Mouse (Mus musculus): ENCODE results near the gene Gm10188. TPM values are rescaled to one million over a fixed set of nuclear protein-coding genes. Genes with fewer than 3 reads are reported as not detected.
A peak's percentile ranks its signal among the peaks of the same experiment; 100 is the strongest.

Gene Gm10188
- polyA plus RNA-seq, 1 experiment from 2014 or later: not detected

DNA sequence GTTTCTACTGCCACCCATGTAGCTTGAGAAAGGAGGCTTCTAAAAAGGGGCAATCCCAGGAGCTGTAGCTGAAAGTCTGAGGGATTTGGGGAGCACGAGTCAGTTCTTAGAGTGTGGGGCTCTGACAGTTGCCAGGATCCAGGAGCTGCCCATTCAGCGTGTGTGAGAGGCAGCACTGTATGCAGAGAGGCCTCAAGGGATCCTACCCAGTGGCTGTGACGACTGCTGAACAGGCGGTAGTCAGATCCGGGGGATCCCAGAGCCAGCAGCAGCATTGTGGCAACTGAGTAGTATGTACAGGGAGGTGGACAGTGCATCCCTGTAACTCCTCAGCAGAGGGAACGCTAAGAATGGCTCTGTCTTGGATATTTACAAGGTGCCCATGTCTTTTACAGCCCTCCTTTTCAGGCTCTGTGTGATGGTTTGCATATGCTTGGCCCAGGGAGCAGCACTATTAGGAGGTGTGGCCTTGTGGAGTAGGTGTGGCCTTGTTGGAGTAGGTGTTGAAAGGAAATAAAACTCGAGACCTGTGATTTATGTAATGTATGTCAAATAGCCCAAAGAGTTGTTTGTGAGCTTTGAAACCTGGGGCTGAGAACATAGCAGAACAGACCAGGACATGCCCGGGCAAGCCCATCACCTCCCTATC lies 35.8 kb upstream of the Gm10188 start:
- ATAC-seq (replicated peaks; ENCODE audit: low FRiP score) (no peak), DNase-seq (ENCODE audit: low spot score) (no peak)
- no peaks in the 10 kb centered on the region for H3K36me3 ChIP-seq (ENCODE audit: control insufficient read depth, insufficient read depth, low read length)
- no peaks in the 10 kb centered on the region for H3K9me3 ChIP-seq (ENCODE audit: control insufficient read depth, low read length)
- H3K4me1 ChIP-seq (replicated peaks; ENCODE audit: control insufficient read depth, insufficient read depth, low read length): peaks cover 10% of the 10 kb centered on the region
- no peak overlapping the region for H3K27ac ChIP-seq (ENCODE audit: low read depth, low read length)
- no peaks in the 10 kb centered on the region for H3K27me3 ChIP-seq (replicated peaks; ENCODE audit: control insufficient read depth, insufficient read depth, low read length)
- 72% methylated on average over 8 of the region's 8 CpGs for WGBS
- H3K4me3 ChIP-seq (ENCODE audit: low read depth, low read length): no peak overlapping the region
- H3K4me2 ChIP-seq: no peak overlapping the region
- no peak overlapping the region for H3K9ac ChIP-seq (ENCODE audit: low read depth, low read length)

GRCm38 (mm10) chr1:132264577-132264976 lies 35.0 kb upstream of the Gm10188 start:
- DNase-seq (ENCODE audit: low spot score) (no peak), ATAC-seq (replicated peaks; ENCODE audit: low FRiP score) (peak; percentile 90)
- Histone ChIP-seq H3K4me1 (replicated peaks; ENCODE audit: control insufficient read depth, insufficient read depth, low read length) (peaks cover 10% of the 10 kb centered on the region), H3K27ac (ENCODE audit: low read depth, low read length) (no peak overlapping the region), H3K4me2 (no peak overlapping the region), H3K36me3 (ENCODE audit: control insufficient read depth, insufficient read depth, low read length) (no peaks in the 10 kb centered on the region), H3K9me3 (ENCODE audit: control insufficient read depth, low read length) (no peaks in the 10 kb centered on the region), H3K27me3 (replicated peaks; ENCODE audit: control insufficient read depth, insufficient read depth, low read length) (no peaks in the 10 kb centered on the region), H3K9ac (ENCODE audit: low read depth, low read length) (no peak overlapping the region), H3K4me3 (ENCODE audit: low read depth, low read length) (no peak overlapping the region)
- 50% methylated on average over 7 of the region's 7 CpGs for WGBS

GRCm38 (mm10) chr1:132263618-132264017 lies 34.1 kb upstream of the Gm10188 start:
- WGBS: 93% methylated on average over 4 of the region's 4 CpGs

GRCm38 (mm10) chr1:132261058-132261457 lies 31.5 kb upstream of the Gm10188 start:
- Histone ChIP-seq H3K9me3 (ENCODE audit: control insufficient read depth, low read length) (no peaks in the 10 kb centered on the region), H3K4me3 (ENCODE audit: low read depth, low read length) (no peak overlapping the region), H3K27me3 (replicated peaks; ENCODE audit: control insufficient read depth, insufficient read depth, low read length) (no peaks in the 10 kb centered on the region), H3K4me2 (no peak overlapping the region), H3K27ac (ENCODE audit: low read depth, low read length) (no peak overlapping the region), H3K36me3 (ENCODE audit: control insufficient read depth, insufficient read depth, low read length) (no peaks in the 10 kb centered on the region), H3K4me1 (replicated peaks; ENCODE audit: control insufficient read depth, insufficient read depth, low read length) (peaks cover 10% of the 10 kb centered on the region), H3K9ac (ENCODE audit: low read depth, low read length) (no peak overlapping the region)
- 52% methylated on average over 5 of the region's 5 CpGs for WGBS
- ATAC-seq (replicated peaks; ENCODE audit: low FRiP score) (no peak), DNase-seq (ENCODE audit: low spot score) (no peak)

More at GRCm38 (mm10) chr1:132263618-132264017, 34.1 kb upstream of the Gm10188 start:
- ATAC-seq (replicated peaks; ENCODE audit: low FRiP score) (no peak), DNase-seq (ENCODE audit: low spot score) (no peak)
- peaks cover 10% of the 10 kb centered on the region for H3K4me1 ChIP-seq (replicated peaks; ENCODE audit: control insufficient read depth, insufficient read depth, low read length)
- no peak overlapping the region for H3K4me3 ChIP-seq (ENCODE audit: low read depth, low read length)
- no peaks in the 10 kb centered on the region for H3K9me3 ChIP-seq (ENCODE audit: control insufficient read depth, low read length)
- no peaks in the 10 kb centered on the region for H3K36me3 ChIP-seq (ENCODE audit: control insufficient read depth, insufficient read depth, low read length)
- no peaks in the 10 kb centered on the region for H3K27me3 ChIP-seq (replicated peaks; ENCODE audit: control insufficient read depth, insufficient read depth, low read length)
- no peak overlapping the region for H3K4me2 ChIP-seq
- H3K9ac ChIP-seq (ENCODE audit: low read depth, low read length): no peak overlapping the region
- H3K27ac ChIP-seq (ENCODE audit: low read depth, low read length): no peak overlapping the region

DNA sequence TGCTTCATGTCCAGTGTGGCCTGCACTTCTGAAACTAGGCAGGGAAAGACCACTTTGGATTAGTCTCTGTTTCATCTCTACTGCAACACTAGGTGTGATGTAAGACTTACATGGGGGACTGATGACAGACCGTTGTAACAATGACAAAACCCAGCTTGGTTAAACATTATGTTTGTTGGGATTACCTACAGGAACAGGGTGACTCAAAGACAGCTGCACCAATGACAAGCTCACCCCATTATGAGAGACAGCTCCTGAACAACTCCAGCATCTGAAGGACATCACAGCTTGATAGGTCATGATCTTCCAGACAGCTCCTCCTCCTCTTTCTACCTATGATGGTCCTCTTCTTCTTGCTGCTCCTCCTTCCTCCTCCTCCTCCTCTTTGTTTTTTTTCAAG lies 30.8 kb upstream of the Gm10188 start:
- ATAC-seq (replicated peaks; ENCODE audit: low FRiP score): no peak

GRCm38 (mm10) chr1:132254467-132254866 lies 24.9 kb upstream of the Gm10188 start:
- WGBS: 80% methylated on average over 6 of the region's 6 CpGs
- H3K9me3 ChIP-seq (ENCODE audit: control insufficient read depth, low read length): no peaks in the 10 kb centered on the region
- H3K9ac ChIP-seq (ENCODE audit: low read depth, low read length): no peak overlapping the region
- H3K4me2 ChIP-seq: no peak overlapping the region
- no peak overlapping the region for H3K4me3 ChIP-seq (ENCODE audit: low read depth, low read length)
- no peaks in the 10 kb centered on the region for H3K27me3 ChIP-seq (replicated peaks; ENCODE audit: control insufficient read depth, insufficient read depth, low read length)
- H3K4me1 ChIP-seq (replicated peaks; ENCODE audit: control insufficient read depth, insufficient read depth, low read length): no peaks in the 10 kb centered on the region
- H3K36me3 ChIP-seq (ENCODE audit: control insufficient read depth, insufficient read depth, low read length): no peaks in the 10 kb centered on the region
- DNase-seq (ENCODE audit: low spot score): no peak
- ATAC-seq (replicated peaks; ENCODE audit: low FRiP score): no peak
- no peak overlapping the region for H3K27ac ChIP-seq (ENCODE audit: low read depth, low read length)

More for the DNA sequence above, 30.8 kb upstream of the Gm10188 start:
- Histone ChIP-seq H3K4me1 (replicated peaks; ENCODE audit: control insufficient read depth, insufficient read depth, low read length) (peaks cover 10% of the 10 kb centered on the region), H3K36me3 (ENCODE audit: control insufficient read depth, insufficient read depth, low read length) (no peaks in the 10 kb centered on the region), H3K9me3 (ENCODE audit: control insufficient read depth, low read length) (no peaks in the 10 kb centered on the region), H3K9ac (ENCODE audit: low read depth, low read length) (no peak overlapping the region), H3K27ac (ENCODE audit: low read depth, low read length) (no peak overlapping the region), H3K27me3 (replicated peaks; ENCODE audit: control insufficient read depth, insufficient read depth, low read length) (no peaks in the 10 kb centered on the region), H3K4me3 (ENCODE audit: low read depth, low read length) (no peak overlapping the region), H3K4me2 (no peak overlapping the region)
- WGBS: 91% methylated on average over 1 of the region's 1 CpGs
- DNase-seq (ENCODE audit: low spot score): no peak

DNA sequence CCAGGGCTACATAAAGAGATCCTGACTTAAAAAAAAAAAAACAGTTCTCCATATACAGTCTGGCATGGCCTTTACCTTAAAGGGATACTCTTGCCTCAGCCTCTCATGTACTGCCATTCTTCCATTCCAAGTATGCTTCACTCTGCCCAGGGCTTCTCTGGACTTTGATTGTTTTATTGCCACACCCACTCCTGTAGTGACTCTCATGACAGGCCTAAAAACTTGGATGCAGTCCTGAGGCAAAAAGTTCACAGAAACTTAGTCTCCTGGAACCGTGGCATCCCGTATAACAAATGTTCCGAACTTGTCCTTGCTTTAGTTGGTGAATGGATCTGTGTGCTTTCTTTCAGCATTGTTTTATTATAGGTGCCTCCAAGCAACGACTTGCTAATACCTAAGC lies 17.1 kb upstream of the Gm10188 start:
- no peak overlapping the region for H3K27ac ChIP-seq (ENCODE audit: low read depth, low read length)
- H3K27me3 ChIP-seq (replicated peaks; ENCODE audit: control insufficient read depth, insufficient read depth, low read length): no peaks in the 10 kb centered on the region
- H3K9ac ChIP-seq (ENCODE audit: low read depth, low read length): no peak overlapping the region
- H3K36me3 ChIP-seq (ENCODE audit: control insufficient read depth, insufficient read depth, low read length): no peaks in the 10 kb centered on the region
- 91% methylated on average over 4 of the region's 4 CpGs for WGBS
- H3K4me2 ChIP-seq: no peak overlapping the region
- no peak overlapping the region for H3K4me3 ChIP-seq (ENCODE audit: low read depth, low read length)
- ATAC-seq (replicated peaks; ENCODE audit: low FRiP score): no peak
- DNase-seq (ENCODE audit: low spot score): no peak
- H3K4me1 ChIP-seq (replicated peaks; ENCODE audit: control insufficient read depth, insufficient read depth, low read length): peaks cover 17% of the 10 kb centered on the region
- no peaks in the 10 kb centered on the region for H3K9me3 ChIP-seq (ENCODE audit: control insufficient read depth, low read length)

DNA sequence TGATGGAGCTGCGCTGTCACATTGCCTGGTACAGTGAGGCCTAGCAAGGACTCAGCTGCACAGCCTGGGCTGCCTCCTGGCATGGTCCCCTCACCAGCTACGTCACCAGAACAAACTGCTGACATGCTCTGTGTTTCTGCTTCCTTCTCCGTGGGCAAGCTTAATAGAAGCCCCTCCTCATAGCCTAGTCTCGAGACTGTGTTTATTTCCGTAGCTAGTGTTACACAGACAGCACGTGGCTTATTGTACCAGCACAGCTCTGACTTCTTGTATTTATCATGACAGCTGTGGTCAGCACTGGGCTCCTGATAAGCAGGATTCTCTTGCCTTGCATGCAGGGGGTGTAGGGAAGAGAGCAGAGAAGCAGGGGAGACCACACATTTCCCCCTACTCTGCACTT lies 16.6 kb upstream of the Gm10188 start:
- no peaks in the 10 kb centered on the region for H3K9me3 ChIP-seq (ENCODE audit: control insufficient read depth, low read length)
- 28% methylated on average over 6 of the region's 6 CpGs for WGBS
- H3K36me3 ChIP-seq (ENCODE audit: control insufficient read depth, insufficient read depth, low read length): no peaks in the 10 kb centered on the region
- H3K27me3 ChIP-seq (replicated peaks; ENCODE audit: control insufficient read depth, insufficient read depth, low read length): no peaks in the 10 kb centered on the region
- no peak overlapping the region for H3K9ac ChIP-seq (ENCODE audit: low read depth, low read length)
- DNase-seq (ENCODE audit: low spot score) (peak; percentile 48), ATAC-seq (replicated peaks; ENCODE audit: low FRiP score) (peak; percentile 70)
- peak overlapping the region; percentile 38; the same call in 1 of the 2 replicates for H3K27ac ChIP-seq (ENCODE audit: low read depth, low read length)
- no peak overlapping the region for H3K4me3 ChIP-seq (ENCODE audit: low read depth, low read length)
- peaks cover 17% of the 10 kb centered on the region for H3K4me1 ChIP-seq (replicated peaks; ENCODE audit: control insufficient read depth, insufficient read depth, low read length)
- 0 out of 2 replicates have a peak overlapping the region, but pooled peaks have one; percentile 9 for H3K4me2 ChIP-seq

GRCm38 (mm10) chr1:132245010-132245409 lies 15.4 kb upstream of the Gm10188 start:
- H3K4me1 ChIP-seq (replicated peaks; ENCODE audit: control insufficient read depth, insufficient read depth, low read length): peaks cover 17% of the 10 kb centered on the region
- H3K9ac ChIP-seq (ENCODE audit: low read depth, low read length): no peak overlapping the region
- ATAC-seq (replicated peaks; ENCODE audit: low FRiP score) (peak; percentile 76), DNase-seq (ENCODE audit: low spot score) (no peak)
- 57% methylated on average over 5 of the region's 5 CpGs for WGBS
- H3K4me2 ChIP-seq: no peak overlapping the region
- no peak overlapping the region for H3K4me3 ChIP-seq (ENCODE audit: low read depth, low read length)
- no peaks in the 10 kb centered on the region for H3K27me3 ChIP-seq (replicated peaks; ENCODE audit: control insufficient read depth, insufficient read depth, low read length)
- no peak overlapping the region for H3K27ac ChIP-seq (ENCODE audit: low read depth, low read length)
- no peaks in the 10 kb centered on the region for H3K36me3 ChIP-seq (ENCODE audit: control insufficient read depth, insufficient read depth, low read length)
- no peaks in the 10 kb centered on the region for H3K9me3 ChIP-seq (ENCODE audit: control insufficient read depth, low read length)

Measured in liver, embryonic 11.5 days (tissue).